Mouse (Mus musculus): Measurements from ENCODE around the gene Hspa12b.

- no peak for TF ChIP-seq POLR2A (IDR thresholded peaks at IDR 0.05; ENCODE audit: borderline replicate concordance, control insufficient read depth, low read depth, low read length)
- no peak for TF ChIP-seq CTCF (IDR thresholded peaks at IDR 0.05; ENCODE audit: control insufficient read depth, insufficient read depth, low read length)
These were observed 48.3 kb downstream of the Hspa12b start for GRCm38 (mm10) chr2:131175286-131175944.

All from bone marrow, adult 2 months (tissue).